Comparison of ENCODE assay signal across 9 mouse cellular contexts in the genomic region with DNA sequence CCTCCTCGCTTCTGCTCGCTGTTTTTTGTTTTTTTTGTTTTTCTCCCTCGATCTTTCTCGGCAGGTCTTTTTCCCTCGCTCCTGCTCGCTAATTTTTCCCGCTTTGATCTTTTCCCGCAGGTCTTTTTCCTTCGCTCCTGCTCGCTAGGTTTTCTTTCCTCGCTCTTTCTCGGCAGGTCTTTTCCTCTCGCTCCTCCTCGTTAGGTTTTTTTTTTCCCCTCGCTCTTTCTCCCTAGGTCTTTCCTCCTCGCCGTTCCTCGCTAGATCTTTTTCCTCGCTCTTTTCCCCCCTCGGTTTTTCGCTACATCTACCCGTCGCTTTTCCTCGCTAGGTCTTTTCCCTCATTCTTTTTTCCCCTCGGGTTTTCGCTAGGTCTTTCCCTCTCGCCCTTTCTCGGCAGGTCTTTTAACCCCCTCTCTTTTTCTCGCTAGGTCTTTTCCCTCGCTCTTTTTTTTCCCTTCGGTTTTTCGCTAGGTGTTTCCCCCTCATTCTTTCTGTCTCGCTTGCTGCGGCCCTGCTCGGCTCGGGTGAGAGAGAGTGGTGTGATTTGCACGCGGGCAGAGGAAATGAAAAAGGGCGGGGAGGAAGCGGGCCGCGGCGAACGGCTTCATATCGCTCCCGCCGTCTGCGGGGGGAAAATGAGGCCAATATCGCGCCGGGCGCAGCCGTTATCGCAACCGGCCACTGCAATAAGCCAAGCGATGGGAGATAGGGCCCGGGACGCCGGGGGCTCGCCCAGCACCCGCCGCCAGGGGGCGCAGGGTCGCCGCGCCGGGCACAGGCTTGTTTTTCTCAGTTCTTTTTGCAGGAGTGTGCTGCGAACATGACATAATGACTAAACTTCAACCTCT. TPM values are rescaled to one million over a fixed set of nuclear protein-coding genes. Genes with fewer than 3 reads are reported as not detected.
DNase-seq lines count a peak whose midpoint lies in the region; ATAC-seq lines count a peak whose summit lies in the region.
"Had no signal": no experiment of that assay in that cellular context is flagged by ENCODE, and none has a peak within 500 bp of the region (broad histone marks: within the 10 kb centered on the region; RNA-seq: fewer than 3 reads in every experiment).

No protein-coding gene starts in this region.

- H3K27ac ChIP-seq in hindbrain, embryonic 13.5 days: peak overlapping the region; percentile 40; the same call in 1 of the 2 replicates

- H3K27me3 ChIP-seq in hindbrain, embryonic 13.5 days: peaks cover 24% of the 10 kb centered on the region

- peak overlapping the region; percentile 70 for H3K4me2 ChIP-seq in hindbrain, embryonic 13.5 days

- H3K36me3 ChIP-seq in hindbrain, embryonic 13.5 days: 0 out of 2 replicates have a peak, but pooled peaks cover 7% of the 10 kb centered on the region

- peak overlapping the region; percentile 39 for H3K4me3 ChIP-seq in hindbrain, embryonic 13.5 days

- peak; percentile 67 for DNase-seq in R1 (ENCODE audit: low read depth, low spot score)
- peak; percentile 39 for DNase-seq in cerebellum, adult 9-11 months
- DNase-seq in left cerebral cortex, postnatal 36 days (ENCODE audit: low spot score in 2 of 2): peak; percentile 23 to 39
- peak; percentile 75 for DNase-seq in right cerebral cortex, postnatal 4 days
- DNase-seq in urinary bladder, postnatal 4 days (ENCODE audit: low spot score in 2 of 2): peak; percentile 71 to 79

- under 1% methylated on average over 68 of the region's 68 CpGs for WGBS in hindbrain, embryonic 13.5 days

- no peaks in the 10 kb centered on the region; the same call in 1 of the 2 replicates for H3K9me3 ChIP-seq in hindbrain, embryonic 13.5 days

- H3K4me1 ChIP-seq in hindbrain, embryonic 13.5 days (replicated peaks): peaks cover 11% of the 10 kb centered on the region

- ATAC-seq in frontal cortex, adult (ENCODE audit: low TSS enrichment): peak; percentile 55
- peak; percentile 65; the same call in 1 of the 2 replicates for ATAC-seq in hindbrain, embryonic 13.5 days (ENCODE audit: low FRiP score)
- ATAC-seq in megakaryocyte-erythroid progenitor cell, adult 5-6 weeks (replicated peaks; ENCODE audit: low FRiP score, low TSS enrichment, poor library complexity, severe bottlenecking): peak; percentile 83

- peak overlapping the region; percentile 69 for H3K9ac ChIP-seq in hindbrain, embryonic 13.5 days

- intact Hi-C loops in left cerebral cortex, postnatal 36 days (cut with DNase I): loop anchor here (5.0 to 10.0 kb wide), 4 partner anchors 488 to 1316 kb away; partner anchors contain the start of genes Gnas and Stx16

RNA-seq across cellular contexts. Expression of gene Ankrd60, which starts 8.2 kb away (rescaled TPM):
- not detected in 2 replicates for polyA plus RNA-seq in hindbrain, embryonic 13.5 days (2015; fragmentation: Nextera tagmentation; extraction: Ambion mirVana)
- total RNA-seq in left cerebral cortex, postnatal 36 days (2021): not detected
- not detected in 2 replicates for total RNA-seq in megakaryocyte-erythroid progenitor cell, adult 5-6 weeks (2014; fragmentation: Nextera tagmentation)
- not detected in 2 replicates for total RNA-seq in megakaryocyte-erythroid progenitor cell, adult 5-6 weeks (2017)
- total RNA-seq: left cerebral cortex, postnatal 14 days had no signal

Comparison
In these comparisons a context has a peak if more than half of its experiments do, and no peak if none do; other contexts are left out.
1. Peak in every context shown above with its lines: DNase-seq, ATAC-seq, H3K4me3 ChIP-seq and H3K27ac ChIP-seq.